Mouse (Mus musculus): ENCODE measurements around the gene Gaa.

The Gaa gene

GRCm38 (mm10) chr11:119300986-119301385, 33.3 kb downstream of the Gaa start:
- no peak for DNase-seq (ENCODE audit: low spot score in 2 of 2)

GRCm38 (mm10) chr11:119304904-119305712, 37.4 kb downstream of the Gaa start:
- DNase-seq (ENCODE audit: low spot score in 2 of 2) = no peak

- DNase-seq (ENCODE audit: low spot score in 2 of 2) = no peak
Measured at GRCm38 (mm10) chr11:119306762-119307657, 39.3 kb downstream of the Gaa start.

GRCm38 (mm10) chr11:119307658-119307867, 39.9 kb downstream of the Gaa start, which contains the start of gene Card14:
Gene Card14, plus strand, starts transcription at chr11:119307768.
- no peak for DNase-seq (ENCODE audit: low spot score in 2 of 2)

GRCm38 (mm10) chr11:119307916-119308315, 40.2 kb downstream of the Gaa start:
- no peak for DNase-seq (ENCODE audit: low spot score in 2 of 2)

GRCm38 (mm10) chr11:119310621-119311020, 42.9 kb downstream of the Gaa start:
- no peak for DNase-seq (ENCODE audit: low spot score in 2 of 2)

- DNase-seq (ENCODE audit: low spot score in 2 of 2) = no peak
Measured at GRCm38 (mm10) chr11:119314252-119314936, 46.7 kb downstream of the Gaa start.

- DNase-seq (ENCODE audit: low spot score in 2 of 2) = no peak
Measured at GRCm38 (mm10) chr11:119316720-119317119, 49.0 kb downstream of the Gaa start.

- DNase-seq (ENCODE audit: low spot score in 2 of 2) = no peak
Measured at GRCm38 (mm10) chr11:119322521-119322920, 54.8 kb downstream of the Gaa start.

- DNase-seq (ENCODE audit: low spot score in 2 of 2) = no peak
Measured at GRCm38 (mm10) chr11:119325068-119325467, 57.4 kb downstream of the Gaa start.

GRCm38 (mm10) chr11:119330592-119330991, 62.9 kb downstream of the Gaa start:
- no peak for DNase-seq (ENCODE audit: low spot score in 2 of 2)

- no peak for DNase-seq (ENCODE audit: low spot score in 2 of 2)
Measured at GRCm38 (mm10) chr11:119331970-119332369, 64.3 kb downstream of the Gaa start.
